Comparison of ENCODE assay signal across 8 mouse cellular contexts in genomic region chr1:175625257-175625879, GRCm38 (mm10). TPM values are rescaled to one million over a fixed set of nuclear protein-coding genes. Genes with fewer than 3 reads are reported as not detected.
DNase-seq lines count a peak whose midpoint lies in the region; ATAC-seq and TF ChIP-seq lines count a peak whose summit lies in the region.

TSS of gene Fh1 (minus strand) at chr1:175625635.

- no peaks in the 10 kb centered on the region for H3K9me3 ChIP-seq in MEL (replicated peaks; ENCODE audit: insufficient read depth, low read length)
- H3K9me3 ChIP-seq in forebrain, postnatal 0 days (ENCODE audit: low read length) = no peaks in the 10 kb centered on the region
- no peaks in the 10 kb centered on the region for H3K9me3 ChIP-seq in lung, embryonic 15.5 days

- DNase-seq in MEL (ENCODE audit: low read depth, low spot score) = peak; percentile 99
- peak; percentile 96 to 97 for DNase-seq in cerebellum, adult 2 months
- DNase-seq in forebrain, postnatal 0 days = peak; percentile 97
- peak; percentile 95 for DNase-seq in heart, postnatal 4 days
- peak; percentile 96 for DNase-seq in layer of hippocampus, adult 8-10 months (ENCODE audit: low spot score in 2 of 2)
- peak; percentile 95 for DNase-seq in ovary, adult 18-20 months (ENCODE audit: low spot score)
- peak; percentile 97 for DNase-seq in thymus, postnatal 0 days (ENCODE audit: low spot score)

- H3K4me2 ChIP-seq in forebrain, postnatal 0 days (ENCODE audit: low read depth) = peak within 1 kb of the TSS; percentile 90
- peak within 1 kb of the TSS; percentile 75 for H3K4me2 ChIP-seq in lung, embryonic 15.5 days

- H3K4me1 ChIP-seq in MEL (ENCODE audit: control insufficient read depth in 1 of 2, insufficient read depth in 2 of 2, low read length in 2 of 2) = peaks cover 0 to 23% of the 10 kb centered on the region in 2 experiments
- H3K4me1 ChIP-seq in cerebellum, adult 2 months (ENCODE audit: control insufficient read depth, insufficient read depth, low read length) = peaks cover 5% of the 10 kb centered on the region; the same call in 1 of the 2 replicates
- H3K4me1 ChIP-seq in forebrain, postnatal 0 days (ENCODE audit: insufficient read depth) = peaks cover 3% of the 10 kb centered on the region; the same call in 1 of the 2 replicates
- peaks cover 8% of the 10 kb centered on the region for H3K4me1 ChIP-seq in lung, embryonic 15.5 days

- TF ChIP-seq POLR2A in MEL (IDR thresholded peaks at IDR 0.05; ENCODE audit: control insufficient read depth in 1 of 2, insufficient read depth in 1 of 2, low read depth in 1 of 2, low read length in 2 of 2, poor library complexity in 1 of 2) = peak; percentile 93 to 97
- TF ChIP-seq POLR2A in cerebellum, adult 2 months (IDR thresholded peaks at IDR 0.05; ENCODE audit: borderline replicate concordance, insufficient read depth, low read length) = peak; percentile 94

- H3K9ac ChIP-seq in MEL (ENCODE audit: control insufficient read depth, low read depth, low read length, poor library complexity, severe bottlenecking) = peak within 1 kb of the TSS; percentile 92
- peak within 1 kb of the TSS; percentile 90 for H3K9ac ChIP-seq in forebrain, postnatal 0 days
- peak within 1 kb of the TSS; percentile 87 for H3K9ac ChIP-seq in lung, embryonic 15.5 days

- peaks cover 0 to 25% of the 10 kb centered on the region in 2 experiments; a peak in 2 of 4 replicates for H3K36me3 ChIP-seq in MEL (ENCODE audit: control insufficient read depth in 1 of 2, insufficient read depth in 2 of 2, low read length in 2 of 2)
- no peaks in the 10 kb centered on the region for H3K36me3 ChIP-seq in forebrain, postnatal 0 days (ENCODE audit: insufficient read depth)
- H3K36me3 ChIP-seq in lung, embryonic 15.5 days = no peaks in the 10 kb centered on the region; the same call in 1 of the 2 replicates

- peak within 1 kb of the TSS; percentile 92 for H3K27ac ChIP-seq in MEL (ENCODE audit: control insufficient read depth, low read depth, low read length)
- peak within 1 kb of the TSS; percentile 23 for H3K27ac ChIP-seq in cerebellum, adult 2 months (ENCODE audit: insufficient read depth, low read length)
- H3K27ac ChIP-seq in forebrain, postnatal 0 days (ENCODE audit: low read depth, low read length) = peak within 1 kb of the TSS; percentile 80
- H3K27ac ChIP-seq in lung, embryonic 15.5 days = peak within 1 kb of the TSS; percentile 86

- TF ChIP-seq CTCF in MEL (IDR thresholded peaks at IDR 0.05 in 2 of 3, conservative IDR thresholded peaks at IDR 0.05 in 1 of 3; ENCODE audit: control insufficient read depth in 1 of 3, insufficient read depth in 1 of 3, low read depth in 2 of 3, low read length in 3 of 3, poor library complexity in 1 of 3, severe bottlenecking in 1 of 3) = 0 out of 6 replicates have a peak, but pooled peaks of 1 of the 3 experiments have one; percentile 6
- TF ChIP-seq CTCF in cerebellum, adult 2 months (IDR thresholded peaks at IDR 0.05; ENCODE audit: borderline replicate concordance, insufficient read depth, low read depth, low read length) = no peak
- peak; percentile 43; the same call in 1 of the 2 replicates for TF ChIP-seq CTCF in forebrain, postnatal 0 days (IDR thresholded peaks at IDR 0.05; ENCODE audit: low read depth)

- no peak for TF ChIP-seq RAD21 in MEL (IDR thresholded peaks at IDR 0.05; ENCODE audit: low read depth, low read length)

- peaks cover 27% of the 10 kb centered on the region for H3K79me2 ChIP-seq in MEL (ENCODE audit: control insufficient read depth, insufficient read depth, low read length, poor library complexity)

- no peaks in the 10 kb centered on the region for H3K27me3 ChIP-seq in MEL (ENCODE audit: control insufficient read depth in 1 of 2, insufficient read depth in 2 of 2, low read length in 2 of 2)
- H3K27me3 ChIP-seq in cerebellum, adult 2 months (ENCODE audit: control insufficient read depth, insufficient read depth, low read length) = no peaks in the 10 kb centered on the region
- H3K27me3 ChIP-seq in forebrain, postnatal 0 days (ENCODE audit: insufficient read depth, low read length) = no peaks in the 10 kb centered on the region
- H3K27me3 ChIP-seq in lung, embryonic 15.5 days = no peaks in the 10 kb centered on the region

- peak within 1 kb of the TSS; percentile 93 to 96 for H3K4me3 ChIP-seq in MEL (ENCODE audit: control insufficient read depth in 1 of 2, insufficient read depth in 1 of 2, low read depth in 2 of 2, low read length in 2 of 2)
- peak within 1 kb of the TSS; percentile 69 for H3K4me3 ChIP-seq in cerebellum, adult 2 months (replicated peaks; ENCODE audit: insufficient read depth, low read depth, low read length)
- H3K4me3 ChIP-seq in forebrain, postnatal 0 days (ENCODE audit: low read depth, low read length) = peak within 1 kb of the TSS; percentile 93
- H3K4me3 ChIP-seq in lung, embryonic 15.5 days = peak within 1 kb of the TSS; percentile 84

- 0 out of 4 replicates have a peak, but pooled peaks of 1 of the 2 experiments have one; percentile 1 for TF ChIP-seq EP300 in MEL (IDR thresholded peaks at IDR 0.05; ENCODE audit: low read depth in 1 of 2, low read length in 2 of 2)

- WGBS in cerebellum, adult 2 months = under 1% methylated on average over 58 of the region's 58 CpGs
- WGBS in forebrain, postnatal 0 days = 2% methylated on average over 58 of the region's 58 CpGs
- 0% methylated on average over 57 of the region's 58 CpGs for WGBS in lung, embryonic 15.5 days

- peak; percentile 99 for ATAC-seq in forebrain, postnatal 0 days
- peak; percentile 100 for ATAC-seq in lung, embryonic 15.5 days (ENCODE audit: borderline replicate concordance, extremely low read depth, low FRiP score, low TSS enrichment)

TF ChIP-seq in MEL, 35 proteins besides CTCF, POLR2A, EP300 and RAD21 (continues in another document):
- TF ChIP-seq POLR2AphosphoS5 (IDR thresholded peaks at IDR 0.05; ENCODE audit: borderline replicate concordance, low read depth, low read length) (0 out of 2 replicates have a peak, but pooled peaks have one; percentile 58), ZNF384 (IDR thresholded peaks at IDR 0.05; ENCODE audit: low read depth, low read length) (no peak), UBTF (IDR thresholded peaks at IDR 0.05; ENCODE audit: borderline replicate concordance, insufficient read depth, low read depth, low read length) (no peak), HCFC1 (IDR thresholded peaks at IDR 0.05; ENCODE audit: low read depth, low read length) (peak; percentile 77), MYC (IDR thresholded peaks at IDR 0.05; ENCODE audit: low read depth, low read length) (no peak), MEF2A (IDR thresholded peaks at IDR 0.05; ENCODE audit: extremely low read depth, insufficient replicate concordance, low read depth, low read length, poor library complexity, severe bottlenecking) (no peak), GABPA (IDR thresholded peaks at IDR 0.05; ENCODE audit: low read depth, low read length) (no peak), ETS1 (IDR thresholded peaks at IDR 0.05; ENCODE audit: low read depth, low read length) (no peak), E2F4 (IDR thresholded peaks at IDR 0.05; ENCODE audit: borderline replicate concordance, low read depth, low read length) (no peak), ZC3H11A (IDR thresholded peaks at IDR 0.05; ENCODE audit: low read depth, low read length) (no peak), POLR2AphosphoS2 (IDR thresholded peaks at IDR 0.05; ENCODE audit: low read length) (peak; percentile 85), MAZ (IDR thresholded peaks at IDR 0.05; ENCODE audit: low read depth, low read length) (no peak), SMC3 (IDR thresholded peaks at IDR 0.05; ENCODE audit: low read depth, low read length) (no peak), NRF1 (IDR thresholded peaks at IDR 0.05; ENCODE audit: insufficient read depth, low read depth, low read length, poor library complexity, severe bottlenecking) (peak; percentile 23; the same call in 1 of the 2 replicates), KAT2A (conservative IDR thresholded peaks at IDR 0.05; ENCODE audit: low read depth, low read length) (0 out of 2 replicates have a peak, but pooled peaks have one; percentile 37), USF1 (IDR thresholded peaks at IDR 0.05; ENCODE audit: low read depth, low read length) (no peak), MXI1 (IDR thresholded peaks at IDR 0.05; ENCODE audit: low read depth, low read length) (no peak; the same call in 1 of the 2 replicates), ZMIZ1 (IDR thresholded peaks at IDR 0.05; ENCODE audit: low read depth, low read length) (peak; percentile 70), MAX (IDR thresholded peaks at IDR 0.05; ENCODE audit: low read length) (no peak), JUND (IDR thresholded peaks at IDR 0.05; ENCODE audit: low read depth, low read length) (no peak), TAL1 (IDR thresholded peaks at IDR 0.05; ENCODE audit: low read length) (no peak), TCF12 (IDR thresholded peaks at IDR 0.05; ENCODE audit: low read depth, low read length) (no peak), BHLHE40 (IDR thresholded peaks at IDR 0.05; ENCODE audit: borderline replicate concordance, low read depth, low read length) (no peak), RCOR1 (IDR thresholded peaks at IDR 0.05; ENCODE audit: low read depth, low read length) (no peak), ELF1 (IDR thresholded peaks at IDR 0.05; ENCODE audit: low read depth, low read length) (peak; percentile 63), USF2 (IDR thresholded peaks at IDR 0.05; ENCODE audit: borderline replicate concordance in 1 of 2, insufficient read depth in 1 of 2, low read depth in 1 of 2, low read length in 2 of 2) (no peak), CHD1 (IDR thresholded peaks at IDR 0.05; ENCODE audit: low read depth, low read length) (no peak; the same call in 1 of the 2 replicates), CHD2 (IDR thresholded peaks at IDR 0.05; ENCODE audit: low read length) (peak; percentile 32; the same call in 1 of the 2 replicates), TBP (IDR thresholded peaks at IDR 0.05; ENCODE audit: low read depth, low read length) (peak; percentile 88), NELFE (IDR thresholded peaks at IDR 0.05; ENCODE audit: low read depth, low read length) (peak; percentile 94)

RNA-seq across cellular contexts. Expression of gene Fh1, which starts in this region (rescaled TPM):
- total RNA-seq in MEL (2012; rRNA removed) = 159 and 199 TPM in 2 replicates
- polyA plus RNA-seq in MEL (2012; ENCODE audit: insufficient read depth in 1 of 2, insufficient read length in 2 of 2, low read depth in 1 of 2, low replicate concordance in 2 of 2, missing spikeins in 1 of 2) = 100 to 1,000 TPM in 1 of 2 experiments, not detected in 1; 186 TPM
- 129 and 142 TPM in 2 replicates for polyA plus RNA-seq in cerebellum, adult 2 months (2012; rRNA removed)
- 54.2 and 66.1 TPM in 2 replicates for total RNA-seq in forebrain, postnatal 0 days (2014; rRNA removed)
- polyA plus RNA-seq in forebrain, postnatal 0 days (2015; fragmentation: Nextera tagmentation; extraction: Ambion mirVana) = 86.5 and 92.9 TPM in 2 replicates
- total RNA-seq in heart, postnatal 4 days (2021) = 100 to 1,000 TPM; 428 to 435 TPM
- total RNA-seq in layer of hippocampus, adult 8-10 months (2022) = 10 to 100 TPM; 65.4 to 82.2 (median 76.7) TPM
- polyA plus RNA-seq in lung, embryonic 15.5 days (2015; fragmentation: Nextera tagmentation; extraction: Ambion mirVana) = 103 and 109 TPM in 2 replicates
- 89.6 and 95.5 TPM in 2 replicates for polyA plus RNA-seq in thymus, postnatal 0 days (2015; fragmentation: Nextera tagmentation; extraction: Ambion mirVana)

Comparison
In these comparisons a context has a peak if more than half of its experiments do, and no peak if none do; other contexts are left out.
1. Peak in every context shown above with its lines: DNase-seq, ATAC-seq, H3K4me3 ChIP-seq and H3K27ac ChIP-seq.
2. H3K27ac ChIP-seq: peak in every context shown above with its lines; median percentile 92 in MEL; 86 in lung, embryonic 15.5 days; 80 in forebrain, postnatal 0 days; 23 in cerebellum, adult 2 months.